Mouse (Mus musculus): ENCODE measurements at regions not wholly inside any gene's neighbourhood (a gene's known extent, or its start where the extent isn't known, plus 50 kb on each side); places are given as distances from the start of the nearest gene placed in this dataset.

DNA sequence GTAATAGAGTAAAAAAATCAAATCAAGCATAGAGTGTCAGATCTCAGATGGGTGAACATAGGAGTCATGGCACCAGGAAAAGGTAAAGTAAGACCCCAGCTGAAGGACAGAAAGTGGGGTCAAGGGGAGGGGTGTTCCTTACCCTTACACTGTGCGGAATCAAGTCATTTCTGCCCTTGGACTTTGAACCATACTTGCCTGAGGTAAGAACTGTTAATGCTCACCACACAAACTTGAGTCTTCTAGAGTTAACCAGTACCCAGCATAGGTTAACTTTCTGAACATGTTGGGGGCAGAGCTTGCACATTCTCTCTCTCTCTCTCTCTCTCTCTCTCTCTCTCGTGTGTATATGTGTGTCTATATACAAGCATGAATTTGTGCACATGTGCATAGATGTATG is 83.7 kb upstream of the Dapk1 start:
- Histone ChIP-seq H3K27ac (no peak overlapping the region), H3K9me3 (no peaks in the 10 kb centered on the region), H3K4me2 (replicated peaks) (no peak overlapping the region), H3K9ac (no peak overlapping the region), H3K4me1 (peaks cover 7% of the 10 kb centered on the region; the same call in 1 of the 2 replicates), H3K4me3 (no peak overlapping the region), H3K36me3 (no peaks in the 10 kb centered on the region), H3K27me3 (no peaks in the 10 kb centered on the region)
- 83% methylated on average over 2 of the region's 2 CpGs for WGBS
- no peak for ATAC-seq (ENCODE audit: low FRiP score, low read depth)

- H3K27ac ChIP-seq: no peak overlapping the region
- no peak overlapping the region for H3K4me2 ChIP-seq (replicated peaks)
- H3K9me3 ChIP-seq: no peaks in the 10 kb centered on the region
- H3K9ac ChIP-seq: no peak overlapping the region
- no peak for ATAC-seq (ENCODE audit: low FRiP score, low read depth)
- no peaks in the 10 kb centered on the region for H3K27me3 ChIP-seq
- H3K4me3 ChIP-seq: no peak overlapping the region
- peaks cover 7% of the 10 kb centered on the region; the same call in 1 of the 2 replicates for H3K4me1 ChIP-seq
- H3K36me3 ChIP-seq: no peaks in the 10 kb centered on the region
- WGBS: 67% methylated on average over 4 of the region's 4 CpGs
Measured at GRCm38 (mm10) chr13:60519708-60520107, 82.0 kb upstream of the Dapk1 start.

DNA sequence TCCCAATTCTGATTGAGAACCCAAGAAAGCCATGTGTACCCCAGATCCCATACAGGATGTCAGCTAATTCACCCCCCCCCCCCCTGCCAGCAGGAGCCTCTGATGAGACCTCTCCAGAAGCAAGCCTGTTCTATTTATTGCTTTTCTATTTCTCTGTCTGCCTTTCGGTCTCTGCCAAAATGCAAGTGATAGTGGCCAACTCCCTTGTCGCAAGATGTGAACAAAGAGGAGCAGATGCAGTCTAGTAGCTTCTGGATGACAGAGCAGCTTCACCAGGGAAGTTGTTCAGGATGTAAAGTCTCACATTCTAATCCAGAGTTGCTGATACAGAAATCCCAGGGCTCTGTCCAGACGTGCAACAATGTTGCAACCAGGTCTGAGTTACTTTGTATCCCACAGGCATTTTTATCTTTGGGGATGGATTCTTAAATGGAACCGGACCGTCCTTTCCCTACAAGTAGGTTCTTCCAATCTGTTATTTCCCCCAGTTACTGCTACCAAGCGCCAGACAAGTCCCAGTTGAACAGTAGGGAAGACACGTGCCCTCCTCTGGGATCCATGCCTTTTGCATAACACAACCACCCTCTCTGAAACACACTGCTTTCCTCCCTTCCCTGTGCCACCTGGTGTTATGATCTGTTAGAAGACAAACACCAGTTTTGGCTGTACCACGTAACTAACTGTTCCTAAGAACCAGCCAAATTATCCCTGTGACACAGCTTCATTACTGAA is 78.9 kb upstream of the Dapk1 start:
- ATAC-seq (ENCODE audit: low FRiP score, low read depth): no peak
- 66% methylated on average over 8 of the region's 8 CpGs for WGBS

GRCm38 (mm10) chr13:60527806-60528205 is 73.9 kb upstream of the Dapk1 start:
- no peak overlapping the region for H3K4me2 ChIP-seq (replicated peaks)
- no peaks in the 10 kb centered on the region for H3K4me1 ChIP-seq
- H3K36me3 ChIP-seq: no peaks in the 10 kb centered on the region
- H3K27ac ChIP-seq: no peak overlapping the region
- no peaks in the 10 kb centered on the region for H3K27me3 ChIP-seq
- WGBS: 73% methylated on average over 2 of the region's 2 CpGs
- no peak overlapping the region for H3K9ac ChIP-seq
- ATAC-seq (ENCODE audit: low FRiP score, low read depth): no peak
- no peaks in the 10 kb centered on the region for H3K9me3 ChIP-seq
- H3K4me3 ChIP-seq: no peak overlapping the region

More for the DNA sequence above, 78.9 kb upstream of the Dapk1 start:
- Histone ChIP-seq H3K4me2 (replicated peaks) (no peak overlapping the region), H3K4me3 (no peak overlapping the region), H3K9ac (no peak overlapping the region), H3K4me1 (peaks cover 7% of the 10 kb centered on the region; the same call in 1 of the 2 replicates), H3K9me3 (no peaks in the 10 kb centered on the region), H3K36me3 (no peaks in the 10 kb centered on the region), H3K27ac (no peak overlapping the region), H3K27me3 (no peaks in the 10 kb centered on the region)

GRCm38 (mm10) chr13:60528819-60529218 is 72.9 kb upstream of the Dapk1 start:
- Histone ChIP-seq H3K27me3 (no peaks in the 10 kb centered on the region), H3K4me2 (replicated peaks) (no peak overlapping the region), H3K9ac (no peak overlapping the region), H3K4me1 (no peaks in the 10 kb centered on the region), H3K4me3 (no peak overlapping the region), H3K9me3 (no peaks in the 10 kb centered on the region), H3K36me3 (no peaks in the 10 kb centered on the region), H3K27ac (no peak overlapping the region)
- no peak for ATAC-seq (ENCODE audit: low FRiP score, low read depth)
- WGBS: 47% methylated on average over 1 of the region's 1 CpGs

DNA sequence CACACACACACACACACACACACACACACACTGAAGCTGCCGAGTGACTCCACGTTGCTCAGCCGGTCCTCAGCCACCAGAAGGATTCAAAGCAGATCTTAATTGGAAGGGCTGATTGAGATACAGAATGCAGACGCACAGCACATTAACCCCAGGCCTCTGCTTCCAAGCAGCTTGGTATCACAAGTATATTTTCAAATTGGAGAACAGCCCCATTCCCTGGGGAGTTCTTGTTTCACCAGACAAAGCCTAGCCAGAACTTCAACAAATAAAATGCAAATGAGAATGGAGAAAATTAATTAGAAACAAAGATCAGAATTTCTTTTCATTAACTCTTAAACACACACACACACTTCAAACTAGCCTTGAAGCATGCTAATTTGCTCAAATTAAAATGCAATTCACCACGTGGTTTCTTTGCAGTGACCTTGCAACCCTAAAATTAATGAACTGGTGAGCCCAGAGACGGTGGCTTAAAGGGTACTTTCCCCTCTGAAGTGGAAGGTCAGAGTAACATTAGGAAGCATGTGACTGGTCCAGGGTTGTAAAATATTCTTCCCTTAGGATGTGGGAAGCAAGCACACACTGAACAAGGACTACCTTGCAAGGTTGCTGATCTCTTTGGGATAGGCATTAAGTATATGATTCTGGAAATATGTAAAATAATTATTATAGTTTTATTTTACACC is 72.2 kb upstream of the Dapk1 start:
- no peak overlapping the region for H3K4me3 ChIP-seq
- H3K27ac ChIP-seq: no peak overlapping the region
- H3K9ac ChIP-seq: no peak overlapping the region
- H3K9me3 ChIP-seq: no peaks in the 10 kb centered on the region
- no peak for ATAC-seq (ENCODE audit: low FRiP score, low read depth)
- no peaks in the 10 kb centered on the region for H3K27me3 ChIP-seq
- 16% methylated on average over 6 of the region's 6 CpGs for whole genome bisulfite sequencing
- no peak overlapping the region for H3K4me2 ChIP-seq (replicated peaks)
- H3K4me1 ChIP-seq: no peaks in the 10 kb centered on the region
- no peaks in the 10 kb centered on the region for H3K36me3 ChIP-seq

- no peaks in the 10 kb centered on the region for H3K36me3 ChIP-seq
- ATAC-seq (ENCODE audit: low FRiP score, low read depth): no peak
Measured at GRCm38 (mm10) chr13:60533871-60534427, 67.8 kb upstream of the Dapk1 start.

GRCm38 (mm10) chr13:60534501-60534900 is 67.2 kb upstream of the Dapk1 start:
- H3K27me3 ChIP-seq: no peaks in the 10 kb centered on the region
- H3K36me3 ChIP-seq: no peaks in the 10 kb centered on the region
- no peak overlapping the region for H3K4me2 ChIP-seq (replicated peaks)
- no peaks in the 10 kb centered on the region for H3K9me3 ChIP-seq
- ATAC-seq (ENCODE audit: low FRiP score, low read depth): no peak
- 54% methylated on average over 3 of the region's 3 CpGs for WGBS
- H3K27ac ChIP-seq: no peak overlapping the region
- H3K4me1 ChIP-seq: no peaks in the 10 kb centered on the region
- no peak overlapping the region for H3K9ac ChIP-seq
- H3K4me3 ChIP-seq: no peak overlapping the region

More at GRCm38 (mm10) chr13:60533871-60534427, 67.8 kb upstream of the Dapk1 start:
- H3K4me3 ChIP-seq: no peak overlapping the region
- no peaks in the 10 kb centered on the region for H3K9me3 ChIP-seq
- H3K4me2 ChIP-seq (replicated peaks): no peak overlapping the region
- no peaks in the 10 kb centered on the region for H3K4me1 ChIP-seq
- H3K27me3 ChIP-seq: no peaks in the 10 kb centered on the region
- H3K27ac ChIP-seq: no peak overlapping the region
- H3K9ac ChIP-seq: no peak overlapping the region
- WGBS: 79% methylated on average over 8 of the region's 8 CpGs

DNA sequence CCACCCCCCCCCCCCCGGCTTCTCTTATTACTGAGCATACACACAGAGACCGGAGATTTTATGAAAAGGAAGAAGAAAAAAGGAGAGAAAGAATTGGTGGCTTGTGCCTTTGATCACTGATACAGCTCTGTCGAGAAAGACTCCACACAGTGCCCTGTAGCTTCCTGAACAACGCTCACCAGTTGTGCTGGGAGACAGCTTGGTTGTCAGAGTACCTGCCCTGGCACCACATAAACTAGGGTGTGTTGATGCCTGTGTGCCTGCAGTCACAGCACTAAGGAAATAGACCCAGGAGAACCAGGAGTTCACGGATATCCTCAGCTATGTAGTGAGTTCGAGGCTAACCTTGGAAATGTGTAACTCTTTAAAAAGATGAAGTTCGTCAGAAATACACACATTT is 66.7 kb upstream of the Dapk1 start:
- H3K4me2 ChIP-seq (replicated peaks): no peak overlapping the region
- 63% methylated on average over 7 of the region's 7 CpGs for WGBS
- no peaks in the 10 kb centered on the region for H3K36me3 ChIP-seq
- no peak overlapping the region for H3K4me3 ChIP-seq
- ATAC-seq (ENCODE audit: low FRiP score, low read depth): no peak
- no peaks in the 10 kb centered on the region for H3K9me3 ChIP-seq
- no peaks in the 10 kb centered on the region for H3K27me3 ChIP-seq
- no peak overlapping the region for H3K27ac ChIP-seq
- H3K9ac ChIP-seq: no peak overlapping the region
- no peaks in the 10 kb centered on the region for H3K4me1 ChIP-seq

GRCm38 (mm10) chr13:60536725-60537124 is 65.0 kb upstream of the Dapk1 start:
- ATAC-seq (ENCODE audit: low FRiP score, low read depth): no peak
- Histone ChIP-seq H3K27me3 (no peaks in the 10 kb centered on the region), H3K4me2 (replicated peaks) (no peak overlapping the region), H3K4me3 (no peak overlapping the region), H3K27ac (no peak overlapping the region), H3K9ac (no peak overlapping the region), H3K4me1 (no peaks in the 10 kb centered on the region), H3K9me3 (no peaks in the 10 kb centered on the region), H3K36me3 (no peaks in the 10 kb centered on the region)
- WGBS: 76% methylated on average over 5 of the region's 5 CpGs

GRCm38 (mm10) chr13:60538110-60538509 is 63.6 kb upstream of the Dapk1 start:
- no peak overlapping the region for H3K27ac ChIP-seq
- H3K4me1 ChIP-seq: no peaks in the 10 kb centered on the region
- H3K4me3 ChIP-seq: no peak overlapping the region
- ATAC-seq (ENCODE audit: low FRiP score, low read depth): no peak
- H3K9ac ChIP-seq: no peak overlapping the region
- no peaks in the 10 kb centered on the region for H3K36me3 ChIP-seq
- no peaks in the 10 kb centered on the region for H3K9me3 ChIP-seq
- H3K4me2 ChIP-seq (replicated peaks): no peak overlapping the region
- H3K27me3 ChIP-seq: no peaks in the 10 kb centered on the region
- 54% methylated on average over 8 of the region's 8 CpGs for WGBS

GRCm38 (mm10) chr13:60541165-60541564 is 60.6 kb upstream of the Dapk1 start:
- Histone ChIP-seq H3K27me3 (no peaks in the 10 kb centered on the region), H3K9me3 (no peaks in the 10 kb centered on the region), H3K36me3 (no peaks in the 10 kb centered on the region), H3K9ac (no peak overlapping the region), H3K4me2 (replicated peaks) (no peak overlapping the region), H3K27ac (no peak overlapping the region), H3K4me1 (peaks cover under 1% of the 10 kb centered on the region; the same call in 1 of the 2 replicates), H3K4me3 (no peak overlapping the region)
- WGBS: 98% methylated on average over 5 of the region's 5 CpGs
- ATAC-seq (ENCODE audit: low FRiP score, low read depth): no peak

All from limb, embryonic 13.5 days (tissue).